Mouse (Mus musculus) thymus, postnatal 4 days (tissue): ENCODE data around the gene Jak3.
"Not testable (repeated sequence)": the region's sequence is repeated elsewhere in the genome, so short reads cannot be mapped to it uniquely, and the experiment has no call there.

Experiments used
- DNase-seq: peaks from one replicate; pipeline ENCODE4 v3.0.0; 2021

Gene Jak3

DNA sequence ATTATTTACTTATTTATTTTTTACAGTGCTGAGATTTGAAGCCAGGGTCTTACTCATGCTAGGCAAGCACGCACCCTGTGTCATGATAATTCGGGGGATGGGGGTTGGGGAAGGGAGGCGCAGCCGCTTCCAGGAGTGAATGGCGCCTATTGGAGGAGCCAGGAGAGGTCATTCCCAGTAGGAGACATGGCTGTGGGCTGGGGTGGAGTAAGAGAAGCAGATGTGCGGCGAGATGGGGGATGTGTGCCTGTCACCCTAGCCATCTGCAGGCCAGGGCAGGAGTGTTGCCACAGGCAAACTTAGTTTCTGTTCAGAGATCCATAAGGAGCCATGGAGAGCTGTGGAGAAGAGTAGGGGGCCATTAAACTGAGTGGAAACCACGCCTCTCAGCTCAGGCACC is 11.5 kb downstream of the Jak3 start:
- no peak for DNase-seq

- no peak for DNase-seq
Observed at GRCm38 (mm10) chr8:71689028-71689427, 12.9 kb downstream of the Jak3 start, which contains the start of gene Insl3. TSS of gene Insl3 (plus strand) at chr8:71689214.

DNA sequence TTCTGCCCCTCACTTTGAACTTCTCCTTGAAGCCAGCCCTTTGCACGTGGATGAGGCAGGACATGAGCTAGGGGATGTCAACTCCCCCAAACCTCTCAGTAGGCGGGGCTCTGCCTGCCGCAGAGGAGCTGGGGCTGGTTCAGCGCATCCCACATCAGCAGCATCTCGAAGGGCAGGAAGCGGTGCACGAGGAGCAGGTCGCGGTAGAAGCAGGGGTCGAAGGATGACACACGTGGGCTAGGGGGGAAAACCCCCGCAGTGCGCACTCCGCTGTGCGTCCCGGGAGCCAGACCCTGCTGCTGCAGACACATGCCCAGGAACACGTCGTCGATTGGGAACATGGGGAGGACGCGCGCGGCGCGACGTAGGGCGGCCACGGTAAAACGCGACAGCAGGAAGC is 16.4 kb downstream of the Jak3 start:
- DNase-seq = peak; percentile 70

DNA sequence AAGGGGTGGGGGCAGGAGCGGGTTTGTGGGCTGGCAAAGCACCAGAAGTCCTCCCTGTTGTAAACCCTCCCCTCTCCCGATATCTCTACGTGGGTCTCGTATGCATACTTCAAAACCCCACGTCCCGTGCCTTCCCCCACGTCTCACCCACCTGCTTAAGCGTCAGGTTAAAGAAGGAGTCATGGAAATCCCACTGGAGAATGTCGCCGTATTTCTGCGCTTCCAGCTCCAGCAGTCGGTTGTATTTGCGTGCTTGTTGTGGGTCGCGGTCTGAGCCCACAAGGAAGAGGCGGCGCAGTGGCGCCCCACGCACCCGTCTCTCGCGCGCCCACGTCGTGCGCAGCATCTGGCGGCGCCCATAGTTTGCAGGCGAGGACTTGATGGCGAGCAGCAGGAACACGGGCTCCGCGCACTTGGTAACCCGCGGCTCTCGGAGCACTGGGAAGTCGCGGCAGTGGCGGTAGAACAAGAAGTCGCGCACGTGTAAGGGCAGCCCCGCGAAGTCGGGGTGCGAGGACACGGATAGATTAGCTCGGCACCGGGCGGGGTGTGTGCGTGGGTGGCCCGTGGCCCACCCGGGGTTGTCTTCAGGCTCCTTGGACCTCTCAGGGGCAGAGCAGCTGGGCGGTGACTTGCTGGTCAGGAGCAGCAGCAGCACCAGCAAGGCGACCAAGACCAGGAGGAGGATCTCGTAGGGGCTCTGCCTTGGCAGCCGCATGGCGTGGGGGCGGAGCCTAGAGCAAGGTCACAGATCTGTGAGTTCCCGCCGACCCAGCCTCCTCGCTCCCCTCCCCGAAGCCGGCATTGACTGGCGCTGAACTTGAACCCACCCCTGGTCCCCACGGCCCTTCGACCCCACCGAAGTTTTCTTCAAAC is 17.3 kb downstream of the Jak3 start:
- peak; percentile 56 for DNase-seq

DNA sequence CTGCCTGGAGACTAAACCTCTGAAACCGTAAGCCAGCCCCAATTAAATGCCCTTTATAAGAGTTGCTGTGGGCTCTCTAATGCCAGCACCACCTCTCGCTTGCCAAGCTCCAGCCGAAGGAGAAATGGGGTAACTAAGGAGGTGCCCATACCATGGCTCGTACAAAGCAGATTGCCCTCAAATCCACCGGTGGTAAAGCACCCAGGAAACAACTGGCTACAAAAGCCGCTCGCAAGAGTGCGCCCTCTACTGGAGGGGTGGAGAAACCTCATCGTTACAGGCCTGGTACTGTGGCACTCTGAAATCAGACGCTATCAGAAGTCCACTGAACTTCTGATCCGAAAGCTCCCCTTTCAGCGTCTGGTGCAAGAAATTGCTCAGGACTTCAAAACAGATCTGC is 19.4 kb downstream of the Jak3 start:
- DNase-seq = not testable (repeated sequence)

- DNase-seq = no peak
Observed at GRCm38 (mm10) chr8:71700493-71701269, 24.6 kb downstream of the Jak3 start.

- DNase-seq = no peak
Observed at GRCm38 (mm10) chr8:71701414-71702086, 25.5 kb downstream of the Jak3 start, which contains the start of gene B3gnt3. TSS of gene B3gnt3 (minus strand) at chr8:71701789.

DNA sequence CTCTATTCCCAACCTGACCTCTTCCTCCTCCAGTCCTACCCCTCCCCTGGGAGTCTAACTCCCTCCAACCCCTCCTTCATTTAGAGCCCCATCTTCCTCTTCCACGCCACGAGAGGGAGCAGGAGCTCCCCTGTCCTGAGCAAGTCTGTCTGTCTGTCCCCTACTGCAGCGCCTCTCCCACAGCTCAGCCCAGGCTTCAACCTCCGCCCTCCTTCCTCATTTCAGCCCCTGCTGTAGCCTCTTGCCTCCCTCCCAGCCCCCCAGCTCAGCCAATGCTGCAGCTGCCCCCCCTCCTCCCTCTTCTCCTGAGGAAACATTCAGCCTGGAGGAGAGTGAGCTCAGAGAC is 26.0 kb downstream of the Jak3 start:
- DNase-seq = no peak

- DNase-seq = no peak
Observed at GRCm38 (mm10) chr8:71702923-71703322, 26.8 kb downstream of the Jak3 start.

GRCm38 (mm10) chr8:71703400-71703799 is 27.3 kb downstream of the Jak3 start:
- DNase-seq = not testable (repeated sequence)

DNA sequence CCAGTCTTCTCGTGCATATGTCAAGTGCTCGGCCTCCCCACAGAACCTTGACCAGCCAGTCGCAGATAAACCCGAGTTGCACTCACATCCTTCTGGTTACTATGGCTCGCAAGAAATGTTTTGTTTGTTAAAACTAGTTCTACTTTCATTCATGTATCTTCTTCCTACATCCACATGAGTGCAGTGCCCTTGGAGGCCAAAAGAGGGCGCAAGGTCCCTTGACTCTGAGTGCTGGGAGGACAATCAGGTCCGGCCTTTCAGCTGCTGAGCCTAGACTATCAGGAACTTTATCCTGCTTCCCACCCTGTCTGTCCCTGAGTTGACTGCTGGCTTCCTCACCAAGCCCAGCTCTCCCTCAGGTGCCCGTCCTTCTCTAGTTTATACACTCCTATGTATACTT is 31.8 kb downstream of the Jak3 start:
- DNase-seq = peak; percentile 84

- DNase-seq = no peak
Observed at GRCm38 (mm10) chr8:71709134-71709799, 33.2 kb downstream of the Jak3 start.

DNA sequence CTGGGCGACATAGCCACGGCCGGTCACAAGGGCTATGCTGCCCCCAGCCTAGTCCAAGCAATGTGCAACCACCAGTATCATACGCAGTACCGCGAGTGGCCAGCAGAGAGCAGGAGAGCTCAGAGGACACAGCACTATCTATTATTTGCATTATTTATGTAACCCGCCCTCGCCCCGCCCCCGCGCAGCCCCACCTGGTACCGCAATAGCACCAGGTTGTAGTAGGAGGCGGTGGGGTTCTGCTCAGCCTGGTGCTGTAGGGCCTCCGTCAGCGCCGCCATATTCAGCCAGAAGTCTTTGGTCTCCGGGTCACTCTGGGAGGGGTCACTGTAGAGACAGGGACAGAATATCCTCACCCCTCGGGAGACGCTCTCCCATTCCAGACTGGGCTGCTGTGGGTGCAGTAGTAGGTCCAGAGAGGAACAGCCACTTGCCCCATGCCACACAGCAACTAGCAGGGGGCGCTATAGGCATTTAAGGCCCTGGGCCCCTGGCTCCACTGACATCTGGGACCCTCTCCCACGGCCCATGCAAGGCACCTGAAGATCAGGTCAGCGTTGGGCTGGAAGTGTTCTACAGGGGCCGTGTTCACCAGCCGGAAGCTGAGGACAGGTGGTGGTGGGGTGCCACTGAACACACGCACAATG is 33.8 kb downstream of the Jak3 start:
- DNase-seq = peak; percentile 89

GRCm38 (mm10) chr8:71711574-71711973 is 35.5 kb downstream of the Jak3 start:
- DNase-seq = no peak

GRCm38 (mm10) chr8:71715531-71715930 is 39.4 kb downstream of the Jak3 start:
- DNase-seq = peak; percentile 12

DNA sequence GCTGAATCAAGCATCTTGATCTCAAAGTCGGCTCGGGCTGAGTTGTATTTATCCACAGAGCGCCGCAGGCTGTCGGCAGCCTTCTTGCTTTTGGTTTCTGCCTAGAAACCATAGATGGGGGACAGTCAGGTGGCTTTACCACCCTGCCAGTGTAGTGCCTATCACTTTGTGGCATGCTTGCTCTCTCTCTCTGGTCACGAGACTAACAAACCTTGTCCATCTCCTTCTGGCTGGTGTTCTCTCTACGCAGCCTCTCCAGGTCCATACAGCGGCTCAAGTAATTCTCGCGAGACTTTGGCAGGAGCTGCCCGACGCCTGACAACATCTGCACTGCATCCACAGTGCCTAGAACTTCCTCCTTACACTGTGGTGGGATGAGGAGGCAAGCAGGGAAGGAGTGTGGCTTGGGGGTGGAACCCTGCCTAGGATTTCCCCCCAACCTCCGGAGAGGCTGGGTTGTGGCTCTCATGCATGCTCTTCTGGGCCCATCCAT is 40.5 kb downstream of the Jak3 start:
- peak; percentile 5 for DNase-seq

- peak; percentile 5 for DNase-seq
Observed at GRCm38 (mm10) chr8:71717096-71717495, 41.0 kb downstream of the Jak3 start.

DNA sequence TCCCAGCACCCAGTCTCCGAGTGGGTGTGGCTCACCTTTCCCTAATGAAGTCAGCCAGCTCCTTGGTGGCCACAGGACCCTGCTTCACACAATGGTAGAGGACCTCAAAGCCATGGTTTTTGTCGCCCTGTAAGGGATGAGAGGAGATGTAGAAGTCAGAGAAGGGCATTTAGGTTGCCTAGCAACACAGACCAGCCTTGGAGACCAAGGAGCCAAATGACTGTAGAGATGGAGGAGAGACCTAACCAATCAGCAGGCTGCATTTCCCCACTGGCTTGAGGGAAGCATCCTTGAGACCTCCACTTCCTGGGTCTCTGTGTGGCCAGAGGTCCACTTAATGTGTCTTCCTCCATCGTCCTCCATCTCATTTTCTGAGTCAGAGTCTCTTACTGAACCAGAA is 42.2 kb downstream of the Jak3 start:
- DNase-seq = peak; percentile 9

DNA sequence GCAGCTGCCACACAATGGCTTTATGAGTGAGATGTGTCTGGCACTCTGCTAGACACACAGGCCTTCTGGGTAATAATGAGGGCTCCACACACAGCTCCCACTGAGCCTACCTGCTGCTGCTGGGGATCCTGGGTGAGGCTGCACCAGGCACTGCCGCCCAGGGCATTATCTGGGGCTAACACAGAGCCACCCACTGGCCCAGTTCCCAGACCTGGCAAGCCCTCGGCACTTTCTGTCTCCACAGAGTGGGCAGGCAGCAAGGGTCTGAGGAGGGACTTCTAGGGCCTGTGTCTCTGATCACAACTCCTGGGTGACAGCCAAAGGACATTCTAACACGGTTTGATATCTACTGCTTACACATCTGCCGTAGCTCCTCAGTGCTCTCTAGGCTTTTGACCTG is 43.1 kb downstream of the Jak3 start:
- peak; percentile 13 for DNase-seq

GRCm38 (mm10) chr8:71719928-71720457 is 43.9 kb downstream of the Jak3 start:
- peak; percentile 86 for DNase-seq

DNA sequence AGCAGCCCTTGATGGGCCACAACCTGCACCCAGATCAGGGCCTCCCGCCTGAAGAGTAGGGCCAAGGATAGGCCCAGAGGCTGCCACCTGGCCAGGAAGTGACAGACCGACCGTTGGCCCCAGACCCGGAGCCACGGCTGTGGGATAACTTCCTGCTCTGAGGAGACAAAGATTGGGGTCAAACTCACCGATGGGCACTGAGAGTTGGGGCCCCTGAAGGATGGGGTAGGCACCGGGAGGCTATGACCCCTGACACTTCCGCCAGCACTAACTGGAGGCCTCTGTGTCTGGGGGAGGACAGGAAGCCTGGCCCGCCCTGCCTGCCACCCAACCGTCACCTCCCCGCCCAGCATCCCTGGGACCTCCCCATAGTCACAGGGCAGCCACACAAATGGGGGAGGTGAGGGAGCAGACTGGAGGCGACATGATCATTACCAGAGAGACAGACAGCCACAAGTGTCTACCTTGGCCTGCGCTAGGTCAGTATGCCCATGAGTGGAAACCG is 47.0 kb downstream of the Jak3 start:
- DNase-seq = peak; percentile 83

GRCm38 (mm10) chr8:71724389-71724788 is 48.3 kb downstream of the Jak3 start:
- no peak for DNase-seq
